Mouse (Mus musculus) intestine, embryonic 16.5 days (tissue): Measurements from ENCODE around the gene Slc7a11. TPM values are rescaled to one million over a fixed set of nuclear protein-coding genes. Genes with fewer than 3 reads are reported as not detected.
"Not testable (repeated sequence)": the region's sequence is repeated elsewhere in the genome, so short reads cannot be mapped to it uniquely, and the experiment has no call there.

Source experiments
- ATAC-seq: fragments of 200-750 bp; cut with Nextera tagmentation; 2 replicates; pipeline ENCODE4 v1.8.0; 2017; ENCODE audit warnings: moderate TSS enrichment, moderate library complexity
- H3K27ac ChIP-seq: fragments of 300-500 bp; sonication (generic); 2 replicates; pipeline ENCODE4 v1.5.1; 2014; ENCODE audit warnings: mild to moderate bottlenecking, low read length
- H3K27me3 ChIP-seq: fragments of 300-500 bp; sonication (generic); replicated peaks from 2 replicates; pipeline ENCODE4 v1.6.1; 2014; ENCODE audit warnings: low read length, control low read depth, mixed read lengths; ENCODE audit not compliant: control insufficient read depth, insufficient read depth
- H3K36me3 ChIP-seq: fragments of 300-500 bp; sonication (generic); 2 replicates; pipeline ENCODE4 v1.6.1; 2014; ENCODE audit warnings: low read length, control low read depth; ENCODE audit not compliant: control insufficient read depth, insufficient read depth
- H3K4me1 ChIP-seq: fragments of 300-500 bp; sonication (generic); 2 replicates; pipeline ENCODE4 v1.6.1; 2014; ENCODE audit warnings: low read length, control low read depth, mixed read lengths; ENCODE audit not compliant: control insufficient read depth, insufficient read depth
- H3K4me2 ChIP-seq: fragments of 300-500 bp; sonication (generic); 2 replicates; pipeline ENCODE4 v1.6.1; 2014; ENCODE audit warnings: low read depth, low read length, control low read depth
- H3K4me3 ChIP-seq: fragments of 300-500 bp; sonication (generic); 2 replicates; pipeline ENCODE4 v1.5.1; 2014; ENCODE audit warnings: mild to moderate bottlenecking, low read length
- H3K9ac ChIP-seq: fragments of 300-500 bp; sonication (generic); 2 replicates; pipeline ENCODE4 v1.6.1; 2014; ENCODE audit warnings: low read depth, low read length
- H3K9me3 ChIP-seq: fragments of 300-500 bp; sonication (generic); 2 replicates; pipeline ENCODE4 v1.6.1; 2016; ENCODE audit warnings: low read length, control low read depth; ENCODE audit not compliant: control insufficient read depth
- WGBS: fragments of 180-500 bp; shearing (Covaris S2); extraction: QIAGEN DNeasy Blood & Tissue Kit; methylation state at CpG from one replicate; pipeline ENCODE4 v1.1.7; 2014; 5-methylcytosine and 5-hydroxymethylcytosine counted together
- polyA plus RNA-seq: library from polyadenylated mRNA; unstranded; fragments of >200 nt; fragmentation: Nextera tagmentation; extraction: Ambion mirVana; gene quantifications from 2 replicates; pipeline ENCODE4 v1.2.1, GENCODE M21; 2015

Gene Slc7a11
- polyA plus RNA-seq, 1 experiment from 2014 or later = 0.18 TPM

DNA sequence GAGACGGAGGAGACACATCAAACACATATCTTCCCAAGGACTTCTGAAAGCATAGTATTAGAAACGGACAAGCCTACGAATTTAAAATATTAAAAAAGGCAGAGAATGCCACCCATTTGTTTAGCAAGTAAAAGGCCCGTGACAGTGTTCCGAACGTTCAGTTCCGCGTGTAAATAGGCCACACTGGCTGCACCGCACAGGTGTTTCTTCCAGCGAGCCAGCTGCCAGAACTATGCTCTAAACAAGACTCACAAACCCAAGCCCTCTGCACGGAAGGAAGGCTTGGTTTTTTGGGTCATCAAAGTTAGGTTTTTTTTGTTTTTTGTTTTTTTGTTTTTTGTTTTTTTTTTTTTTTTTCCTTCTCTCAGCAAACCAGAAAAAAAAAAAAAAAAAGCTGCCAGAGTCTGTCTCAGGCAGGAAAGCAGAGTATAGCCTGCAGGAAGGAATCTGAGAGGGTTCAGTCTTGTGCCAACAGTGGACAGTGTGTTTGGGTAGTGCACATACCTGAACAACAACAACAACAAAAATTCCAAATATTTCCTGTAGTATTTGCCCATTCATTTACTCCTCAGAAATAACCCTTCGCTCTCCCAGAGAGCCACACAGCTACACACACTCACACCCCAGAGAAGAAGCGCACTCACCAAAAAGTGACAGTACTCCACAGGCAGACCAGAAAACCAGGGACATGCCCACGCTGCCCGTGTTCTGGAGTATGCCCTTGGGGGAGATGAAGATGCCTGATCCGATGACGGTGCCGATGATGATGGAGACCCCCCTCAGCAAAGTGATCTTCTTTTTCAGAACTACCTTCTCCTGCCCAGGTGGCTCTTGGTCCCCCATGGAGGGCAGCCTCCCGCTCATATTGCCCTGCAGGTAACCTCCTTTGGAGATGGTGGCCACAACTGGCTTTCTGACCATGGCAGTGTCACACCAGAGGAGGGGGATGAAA, 797 bp downstream of the Slc7a11 start:
- Histone ChIP-seq H3K4me1 (0 out of 2 replicates have a peak, but pooled peaks cover 2% of the 10 kb centered on the region), H3K27me3 (no peaks in the 10 kb centered on the region), H3K4me2 (peak overlapping the region; percentile 58), H3K36me3 (no peaks in the 10 kb centered on the region), H3K4me3 (peak overlapping the region; percentile 41; the same call in 1 of the 2 replicates), H3K9ac (no peak overlapping the region), H3K27ac (no peak overlapping the region), H3K9me3 (no peaks in the 10 kb centered on the region)
- ATAC-seq = peak; percentile 51
- WGBS = 82% methylated on average over 19 of the region's 19 CpGs

DNA sequence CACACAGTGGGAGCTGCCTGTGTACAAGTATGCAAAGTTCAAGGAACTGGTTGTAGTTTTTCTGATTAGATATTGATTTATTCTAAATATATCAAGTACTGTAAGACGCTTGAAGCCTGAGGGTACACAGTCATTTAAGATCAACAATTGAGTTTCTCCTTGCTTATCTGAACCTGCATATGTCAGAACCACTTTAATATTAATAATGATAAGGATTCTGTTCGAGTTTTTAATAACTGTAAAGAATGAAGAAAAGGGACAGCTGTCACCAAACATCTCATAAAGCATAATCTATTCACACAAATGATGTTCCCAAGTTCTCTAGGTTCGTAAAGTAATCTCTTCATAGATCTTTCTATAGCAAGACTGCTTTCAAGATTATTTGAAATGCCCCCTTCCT, 2.1 kb downstream of the Slc7a11 start:
- ATAC-seq = no peak
- H3K4me1 ChIP-seq = 0 out of 2 replicates have a peak, but pooled peaks cover 2% of the 10 kb centered on the region
- no peak overlapping the region for H3K27ac ChIP-seq
- no peaks in the 10 kb centered on the region for H3K36me3 ChIP-seq
- 72% methylated on average over 3 of the region's 3 CpGs for WGBS
- no peaks in the 10 kb centered on the region for H3K9me3 ChIP-seq
- no peak overlapping the region for H3K4me3 ChIP-seq
- H3K9ac ChIP-seq = no peak overlapping the region
- H3K4me2 ChIP-seq = no peak overlapping the region
- no peaks in the 10 kb centered on the region for H3K27me3 ChIP-seq

DNA sequence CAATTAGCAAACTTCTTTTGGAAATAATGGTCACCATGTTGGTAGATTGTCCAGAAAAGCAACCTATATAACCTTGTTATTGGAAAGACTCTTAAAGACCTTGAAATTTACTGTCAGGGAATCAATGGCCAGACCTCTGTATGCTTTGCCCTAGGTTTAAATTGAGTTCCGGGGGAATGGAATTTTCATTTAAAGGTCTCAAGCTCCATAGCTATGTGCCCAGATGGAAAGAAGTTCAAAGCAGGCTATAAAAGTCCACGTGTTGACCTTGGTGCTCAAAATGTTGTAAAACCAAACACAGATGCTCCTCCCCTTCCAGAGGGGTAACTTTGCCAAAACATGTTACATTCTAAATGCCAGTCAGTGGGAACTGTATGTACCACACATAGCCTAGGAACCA, 3.0 kb downstream of the Slc7a11 start:
- no peak overlapping the region for H3K27ac ChIP-seq
- H3K4me1 ChIP-seq = 0 out of 2 replicates have a peak, but pooled peaks cover 2% of the 10 kb centered on the region
- no peaks in the 10 kb centered on the region for H3K9me3 ChIP-seq
- H3K4me3 ChIP-seq = no peak overlapping the region
- H3K9ac ChIP-seq = no peak overlapping the region
- WGBS = 63% methylated on average over 2 of the region's 2 CpGs
- H3K4me2 ChIP-seq = no peak overlapping the region
- ATAC-seq = no peak
- no peaks in the 10 kb centered on the region for H3K36me3 ChIP-seq
- H3K27me3 ChIP-seq = no peaks in the 10 kb centered on the region

DNA sequence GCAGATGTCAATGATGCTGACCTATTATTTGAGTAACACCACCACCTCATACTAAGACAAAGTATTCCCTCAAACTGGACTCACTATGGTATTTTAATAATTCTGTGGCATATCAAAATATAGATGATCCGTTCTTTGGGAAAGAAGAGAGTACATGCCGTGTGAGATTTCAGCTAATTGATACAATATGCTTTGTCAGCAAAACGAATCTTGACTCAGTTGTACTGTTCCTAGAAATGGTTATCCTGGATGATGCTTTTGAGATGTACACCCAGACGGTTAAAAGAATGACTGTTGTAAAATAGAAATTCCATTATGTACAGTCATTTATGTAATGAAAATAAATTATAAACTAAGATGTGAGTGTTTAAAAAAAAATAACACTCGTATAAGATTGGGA, 4.0 kb downstream of the Slc7a11 start:
- Histone ChIP-seq H3K9me3 (no peaks in the 10 kb centered on the region), H3K4me3 (no peak overlapping the region), H3K4me1 (0 out of 2 replicates have a peak, but pooled peaks cover 2% of the 10 kb centered on the region), H3K27ac (no peak overlapping the region), H3K4me2 (no peak overlapping the region), H3K9ac (no peak overlapping the region), H3K27me3 (no peaks in the 10 kb centered on the region), H3K36me3 (no peaks in the 10 kb centered on the region)
- no peak for ATAC-seq
- 84% methylated on average over 5 of the region's 5 CpGs for WGBS

DNA sequence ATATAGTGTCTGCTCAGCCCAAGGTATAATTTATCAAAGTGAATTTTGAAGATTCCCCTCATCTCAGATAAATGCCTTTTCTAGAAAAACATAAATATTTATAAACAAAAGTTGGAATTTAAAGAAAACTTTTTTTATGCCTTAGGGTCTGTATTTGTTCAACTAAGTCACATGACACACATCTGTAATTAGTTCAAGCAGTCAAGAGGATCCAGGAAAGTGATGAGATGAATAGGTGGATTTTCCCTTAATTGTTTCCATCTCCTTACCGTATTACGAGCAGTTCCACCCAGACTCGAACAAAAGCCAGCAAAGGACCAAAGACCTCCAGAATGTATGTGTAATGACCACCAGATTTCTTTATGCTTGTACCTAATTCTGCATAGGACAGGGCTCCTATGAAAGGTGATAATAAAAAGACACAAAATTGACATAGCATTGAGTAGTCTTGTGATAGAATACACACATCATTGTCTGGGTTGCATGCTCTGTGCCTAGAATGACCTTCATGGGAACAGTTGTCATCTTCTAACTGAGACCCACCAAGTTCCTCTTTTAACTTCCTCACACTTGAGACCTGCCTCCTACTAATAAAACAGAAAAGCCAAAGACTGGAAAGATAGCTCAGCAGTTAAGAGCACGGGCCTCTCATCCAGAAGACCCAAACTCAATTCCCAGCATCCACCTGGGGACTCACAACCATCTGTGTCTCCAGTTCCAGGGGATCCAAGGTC, 4.7 kb downstream of the Slc7a11 start:
- Histone ChIP-seq H3K4me1 (0 out of 2 replicates have a peak, but pooled peaks cover 2% of the 10 kb centered on the region), H3K9ac (no peak overlapping the region), H3K4me2 (no peak overlapping the region), H3K27ac (no peak overlapping the region), H3K36me3 (no peaks in the 10 kb centered on the region), H3K27me3 (no peaks in the 10 kb centered on the region), H3K9me3 (no peaks in the 10 kb centered on the region), H3K4me3 (no peak overlapping the region)
- no peak for ATAC-seq
- WGBS = 74% methylated on average over 4 of the region's 4 CpGs

DNA sequence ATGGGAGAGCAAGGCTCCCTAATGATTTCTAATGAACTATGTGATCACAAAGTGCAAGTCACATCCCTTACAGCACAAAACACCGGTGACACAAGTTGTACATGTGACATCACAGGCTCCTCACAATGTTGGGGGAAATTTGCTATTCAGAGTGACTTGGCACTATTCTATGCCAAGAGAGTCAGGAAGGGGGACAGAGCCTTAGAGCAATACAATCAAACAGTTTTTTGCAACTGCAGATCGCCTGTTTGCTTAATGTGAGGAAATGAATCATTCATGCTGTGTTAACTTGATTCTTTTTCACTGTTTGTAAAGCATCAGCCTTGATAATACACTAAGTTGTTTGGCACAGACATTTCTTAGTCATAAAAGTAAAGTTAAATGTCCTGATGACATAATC, 5.3 kb downstream of the Slc7a11 start:
- H3K27me3 ChIP-seq, H3K4me1 ChIP-seq, H3K9me3 ChIP-seq, H3K4me2 ChIP-seq, H3K36me3 ChIP-seq, H3K9ac ChIP-seq, ATAC-seq, H3K4me3 ChIP-seq, H3K27ac ChIP-seq: not testable (repeated sequence)
- WGBS = 50% methylated on average over 2 of the region's 2 CpGs

DNA sequence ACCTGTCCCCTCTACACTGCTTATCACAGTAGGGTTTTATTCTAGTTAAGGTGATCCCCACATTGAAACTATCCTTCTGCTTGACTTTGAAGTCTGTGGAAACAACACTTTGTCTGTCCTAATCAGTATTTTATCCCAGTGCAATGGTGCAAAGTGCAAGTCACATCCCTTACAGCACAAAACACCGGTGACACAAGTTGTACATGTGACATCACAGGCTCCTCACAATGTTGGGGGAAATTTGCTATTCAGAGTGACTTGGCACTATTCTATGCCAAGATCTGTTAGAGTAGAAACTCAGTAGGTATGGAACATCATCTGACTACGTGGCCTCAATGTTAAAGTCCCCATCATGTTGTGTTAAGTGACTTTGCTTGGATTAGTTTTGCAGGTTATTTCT, 7.0 kb downstream of the Slc7a11 start:
- not testable (repeated sequence) for H3K27ac ChIP-seq, H3K36me3 ChIP-seq, ATAC-seq, H3K4me1 ChIP-seq, H3K9ac ChIP-seq, H3K9me3 ChIP-seq, H3K27me3 ChIP-seq, H3K4me2 ChIP-seq, H3K4me3 ChIP-seq
- WGBS = 79% methylated on average over 2 of the region's 2 CpGs

DNA sequence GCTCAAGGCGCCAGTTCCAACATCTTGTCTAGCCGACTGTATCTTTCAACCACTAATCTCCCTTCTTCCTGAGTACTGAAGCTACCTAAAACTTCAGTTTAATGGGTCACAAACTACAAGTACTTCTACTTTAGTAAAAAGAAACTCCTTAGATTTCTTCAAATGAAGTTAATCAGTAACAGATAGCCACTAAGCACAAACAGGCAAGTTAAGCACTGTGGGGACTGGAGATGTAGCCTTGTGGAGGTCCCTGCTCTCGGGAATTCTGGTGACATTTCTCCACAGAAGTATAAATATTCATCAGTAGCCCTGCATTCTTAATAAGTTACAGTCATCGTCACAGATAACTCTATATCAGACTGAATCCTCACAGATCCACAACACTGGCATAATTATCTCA, 9.6 kb downstream of the Slc7a11 start:
- no peaks in the 10 kb centered on the region for H3K36me3 ChIP-seq
- H3K9ac ChIP-seq = no peak overlapping the region
- no peak for ATAC-seq
- H3K4me2 ChIP-seq = no peak overlapping the region
- no peak overlapping the region for H3K4me3 ChIP-seq
- WGBS = 67% methylated on average over 4 of the region's 4 CpGs
- no peaks in the 10 kb centered on the region for H3K9me3 ChIP-seq
- H3K27ac ChIP-seq = no peak overlapping the region
- no peaks in the 10 kb centered on the region for H3K4me1 ChIP-seq
- H3K27me3 ChIP-seq = no peaks in the 10 kb centered on the region

DNA sequence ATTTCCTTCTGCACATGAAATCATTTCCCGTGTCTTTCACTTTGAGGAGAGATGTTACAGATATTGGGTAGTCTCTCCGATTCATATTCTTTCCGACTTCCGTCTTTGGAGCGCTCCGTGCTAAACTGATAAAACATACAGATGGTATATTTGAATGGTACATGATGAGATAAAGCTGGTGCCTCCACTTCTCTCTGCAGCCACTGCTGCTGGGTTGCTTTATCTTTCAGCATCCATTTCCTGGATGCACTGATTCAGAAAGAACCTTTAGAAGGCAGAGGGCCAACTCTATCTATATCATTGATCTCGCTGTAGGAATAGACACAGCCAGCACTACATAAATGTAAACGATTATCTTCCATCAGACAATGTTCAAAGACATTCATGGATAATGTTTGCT, 12.6 kb downstream of the Slc7a11 start:
- no peaks in the 10 kb centered on the region for H3K36me3 ChIP-seq
- 90% methylated on average over 8 of the region's 8 CpGs for WGBS
- H3K9ac ChIP-seq = no peak overlapping the region
- no peak overlapping the region for H3K4me2 ChIP-seq
- H3K4me3 ChIP-seq = no peak overlapping the region
- H3K27ac ChIP-seq = no peak overlapping the region
- ATAC-seq = no peak
- no peaks in the 10 kb centered on the region for H3K27me3 ChIP-seq
- H3K4me1 ChIP-seq = no peaks in the 10 kb centered on the region
- H3K9me3 ChIP-seq = no peaks in the 10 kb centered on the region
